Mouse (Mus musculus): ENCODE data around the gene Samsn1. TPM values are rescaled to one million over a fixed set of nuclear protein-coding genes. Genes with fewer than 3 reads are reported as not detected.
"Not testable (repeated sequence)": the region's sequence is repeated elsewhere in the genome, so short reads cannot be mapped to it uniquely, and the experiment has no call there.

Gene Samsn1
- polyA plus RNA-seq, 1 experiment from 2014 or later: 0.75 TPM

- Histone ChIP-seq H3K27ac (no peak overlapping the region), H3K9me3 (no peaks in the 10 kb centered on the region), H3K27me3 (ENCODE audit: insufficient read depth, poor library complexity, severe bottlenecking) (no peaks in the 10 kb centered on the region), H3K4me3 (no peak overlapping the region), H3K36me3 (no peaks in the 10 kb centered on the region), H3K4me1 (replicated peaks) (no peaks in the 10 kb centered on the region)
- no peak for DNase-seq (ENCODE audit: low spot score)
- 86% methylated on average over 2 of the region's 2 CpGs for WGBS
Measured at GRCm38 (mm10) chr16:75852485-75852884, 169.6 kb downstream of the Samsn1 start.

- Histone ChIP-seq H3K27me3 (ENCODE audit: insufficient read depth, poor library complexity, severe bottlenecking) (no peaks in the 10 kb centered on the region), H3K27ac (no peak overlapping the region), H3K36me3 (no peaks in the 10 kb centered on the region), H3K9me3 (no peaks in the 10 kb centered on the region), H3K4me1 (replicated peaks) (no peaks in the 10 kb centered on the region), H3K4me3 (no peak overlapping the region)
- WGBS: 88% methylated on average over 6 of the region's 6 CpGs
- no peak for DNase-seq (ENCODE audit: low spot score)
Measured at GRCm38 (mm10) chr16:75849039-75849438, 173.0 kb downstream of the Samsn1 start.

- H3K36me3 ChIP-seq: no peaks in the 10 kb centered on the region
- no peaks in the 10 kb centered on the region for H3K27me3 ChIP-seq (ENCODE audit: insufficient read depth, poor library complexity, severe bottlenecking)
- DNase-seq (ENCODE audit: low spot score): no peak
- no peaks in the 10 kb centered on the region for H3K9me3 ChIP-seq
- H3K27ac ChIP-seq: no peak overlapping the region
- no peaks in the 10 kb centered on the region for H3K4me1 ChIP-seq (replicated peaks)
- no peak overlapping the region for H3K4me3 ChIP-seq
- 81% methylated on average over 7 of the region's 7 CpGs for WGBS
Measured at GRCm38 (mm10) chr16:75843653-75844062, 178.4 kb downstream of the Samsn1 start.

GRCm38 (mm10) chr16:75843031-75843430, 179.1 kb downstream of the Samsn1 start:
- Histone ChIP-seq H3K4me1 (replicated peaks) (no peaks in the 10 kb centered on the region), H3K36me3 (no peaks in the 10 kb centered on the region), H3K27ac (no peak overlapping the region), H3K9me3 (no peaks in the 10 kb centered on the region), H3K27me3 (ENCODE audit: insufficient read depth, poor library complexity, severe bottlenecking) (no peaks in the 10 kb centered on the region), H3K4me3 (no peak overlapping the region)
- WGBS: 93% methylated on average over 9 of the region's 9 CpGs
- no peak for DNase-seq (ENCODE audit: low spot score)

GRCm38 (mm10) chr16:75842569-75842968, 179.5 kb downstream of the Samsn1 start:
- Histone ChIP-seq H3K4me1 (replicated peaks) (no peaks in the 10 kb centered on the region), H3K27me3 (ENCODE audit: insufficient read depth, poor library complexity, severe bottlenecking) (no peaks in the 10 kb centered on the region), H3K4me3 (no peak overlapping the region), H3K27ac (no peak overlapping the region), H3K36me3 (no peaks in the 10 kb centered on the region), H3K9me3 (no peaks in the 10 kb centered on the region)
- 90% methylated on average over 9 of the region's 9 CpGs for WGBS
- DNase-seq (ENCODE audit: low spot score): no peak

GRCm38 (mm10) chr16:75837728-75838451, 184.2 kb downstream of the Samsn1 start:
- H3K4me1 ChIP-seq (replicated peaks): no peaks in the 10 kb centered on the region
- H3K4me3 ChIP-seq: no peak overlapping the region
- WGBS: 94% methylated on average over 5 of the region's 5 CpGs
- no peak overlapping the region for H3K27ac ChIP-seq
- no peaks in the 10 kb centered on the region for H3K36me3 ChIP-seq
- DNase-seq (ENCODE audit: low spot score): no peak
- no peaks in the 10 kb centered on the region for H3K9me3 ChIP-seq
- no peaks in the 10 kb centered on the region for H3K27me3 ChIP-seq (ENCODE audit: insufficient read depth, poor library complexity, severe bottlenecking)

- Histone ChIP-seq H3K4me3 (no peak overlapping the region), H3K27me3 (ENCODE audit: insufficient read depth, poor library complexity, severe bottlenecking) (no peaks in the 10 kb centered on the region), H3K36me3 (no peaks in the 10 kb centered on the region), H3K9me3 (no peaks in the 10 kb centered on the region), H3K4me1 (replicated peaks) (no peaks in the 10 kb centered on the region), H3K27ac (no peak overlapping the region)
- no peak for DNase-seq (ENCODE audit: low spot score)
- 91% methylated on average over 4 of the region's 4 CpGs for WGBS
Measured at GRCm38 (mm10) chr16:75831390-75831789, 190.7 kb downstream of the Samsn1 start.

- H3K9me3 ChIP-seq; DNase-seq (ENCODE audit: low spot score); H3K36me3 ChIP-seq; H3K27me3 ChIP-seq (ENCODE audit: insufficient read depth, poor library complexity, severe bottlenecking); H3K4me1 ChIP-seq (replicated peaks); H3K4me3 ChIP-seq; H3K27ac ChIP-seq: not testable (repeated sequence)
Measured at GRCm38 (mm10) chr16:75826949-75827348, 195.1 kb downstream of the Samsn1 start.

- no peaks in the 10 kb centered on the region for H3K4me1 ChIP-seq (replicated peaks)
- no peaks in the 10 kb centered on the region for H3K36me3 ChIP-seq
- H3K27me3 ChIP-seq (ENCODE audit: insufficient read depth, poor library complexity, severe bottlenecking): no peaks in the 10 kb centered on the region
- no peaks in the 10 kb centered on the region for H3K9me3 ChIP-seq
- no peak for DNase-seq (ENCODE audit: low spot score)
- H3K27ac ChIP-seq: no peak overlapping the region
- no peak overlapping the region for H3K4me3 ChIP-seq
Measured at GRCm38 (mm10) chr16:75826498-75826897, 195.6 kb downstream of the Samsn1 start.

GRCm38 (mm10) chr16:75823226-75823625, 198.9 kb downstream of the Samsn1 start:
- whole genome bisulfite sequencing: 77% methylated on average over 6 of the region's 6 CpGs

GRCm38 (mm10) chr16:75820963-75821362, 201.1 kb downstream of the Samsn1 start:
- no peak overlapping the region for H3K27ac ChIP-seq
- no peak overlapping the region for H3K4me3 ChIP-seq
- no peak for DNase-seq (ENCODE audit: low spot score)
- H3K9me3 ChIP-seq: no peaks in the 10 kb centered on the region
- H3K27me3 ChIP-seq (ENCODE audit: insufficient read depth, poor library complexity, severe bottlenecking): no peaks in the 10 kb centered on the region
- H3K36me3 ChIP-seq: no peaks in the 10 kb centered on the region
- WGBS: 58% methylated on average over 3 of the region's 3 CpGs
- no peaks in the 10 kb centered on the region for H3K4me1 ChIP-seq (replicated peaks)

More at GRCm38 (mm10) chr16:75823226-75823625, 198.9 kb downstream of the Samsn1 start:
- no peaks in the 10 kb centered on the region for H3K4me1 ChIP-seq (replicated peaks)
- H3K9me3 ChIP-seq: no peaks in the 10 kb centered on the region
- no peak for DNase-seq (ENCODE audit: low spot score)
- no peak overlapping the region for H3K27ac ChIP-seq
- no peaks in the 10 kb centered on the region for H3K36me3 ChIP-seq
- no peaks in the 10 kb centered on the region for H3K27me3 ChIP-seq (ENCODE audit: insufficient read depth, poor library complexity, severe bottlenecking)
- H3K4me3 ChIP-seq: no peak overlapping the region
